Mouse (Mus musculus) layer of hippocampus, adult 6 months (tissue): ENCODE measurements around the gene Sgms2. TPM values are rescaled to one million over a fixed set of nuclear protein-coding genes. Genes with fewer than 3 reads are reported as not detected.

Source experiments
- long read RNA-seq, 2 experiments: library from polyadenylated mRNA; unstranded; transcript quantifications; one replicate each; pipeline ENCODE4 v2.0.0; 2019 to 2020
- polyA plus RNA-seq: library from polyadenylated mRNA; unstranded; fragments of <200 nt; fragmentation: Nextera tagmentation; gene quantifications from 2 replicates; pipeline ENCODE4 v1.2.3, GENCODE M21; 2021

The Sgms2 gene
- 1.4 and 5.1 TPM in 2 replicates for polyA plus RNA-seq
- long read RNA-seq, experiment 1 = 0 reads
- long read RNA-seq, experiment 2, partial matches to known transcripts = 0 of 7 reads
- long read RNA-seq, experiment 2, other reads (novel, unspliced or antisense) = 7 of 7 reads

GRCm38 (mm10) chr3:131491361-131491925 lies at the start of gene Sgms2:
Sgms2 (minus strand) TSS chr3:131491411.

GRCm38 (mm10) chr3:131302452-131303319 lies 188.5 kb downstream of the Sgms2 start, which contains the start of gene Cyp2u1:
Cyp2u1 (minus strand) TSS chr3:131303227.

GRCm38 (mm10) chr3:131271559-131272373 lies 219.4 kb downstream of the Sgms2 start, which contains the start of gene Hadh:
Hadh (minus strand) TSS chr3:131272101.

Other genes starting within 250 kb of the Sgms2 start
- gene Hadh, start 219.3 kb downstream of the Sgms2 start, polyA plus RNA-seq = 52.9 and 54.4 TPM in 2 replicates
- gene Cyp2u1, start 188.2 kb downstream of the Sgms2 start, polyA plus RNA-seq = 12.9 and 19.9 TPM in 2 replicates
- gene Papss1, start 73.4 kb upstream of the Sgms2 start, polyA plus RNA-seq = 50.8 and 60.9 TPM in 2 replicates